Mouse (Mus musculus): Measurements from ENCODE around the gene Fgf18.

DNA sequence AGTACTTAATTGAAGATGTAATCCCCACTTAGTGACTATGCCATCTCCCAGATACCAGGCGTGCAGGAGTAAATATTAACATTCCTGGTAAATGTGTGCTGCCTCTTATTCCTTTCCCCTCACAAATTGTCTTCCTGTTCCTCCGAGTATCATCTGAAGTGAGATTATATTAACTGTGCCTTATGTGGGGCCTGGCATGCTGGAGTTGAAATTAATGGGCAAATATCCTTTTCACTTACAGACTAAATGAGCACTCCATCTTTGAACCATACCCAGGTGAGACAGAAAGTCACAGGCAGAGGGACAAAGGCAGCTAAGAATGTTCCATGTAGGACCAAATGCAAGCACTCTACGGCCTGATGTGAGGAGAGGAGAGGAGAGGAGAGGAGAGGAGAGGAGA lies 28.6 kb upstream of the Fgf18 start:
- TF ChIP-seq CTCF (IDR thresholded peaks at IDR 0.05; ENCODE audit: control insufficient read depth, insufficient read depth, insufficient replicate concordance, low read depth, low read length) (no peak), POLR2A (IDR thresholded peaks at IDR 0.05; ENCODE audit: control insufficient read depth, low read depth, low read length) (no peak)

All from testis, adult 2 months (tissue).